Mouse (Mus musculus): Measurements from ENCODE around the gene Luc7l3.

The Luc7l3 gene

GRCm38 (mm10) chr11:94336551-94336950 is 14.8 kb upstream of the Luc7l3 start:
- DNase-seq: no peak

- DNase-seq: no peak
These were observed 12.7 kb upstream of the Luc7l3 start for GRCm38 (mm10) chr11:94334386-94334968.

- no peak for DNase-seq
These were observed 10.9 kb upstream of the Luc7l3 start for GRCm38 (mm10) chr11:94332726-94333125.

GRCm38 (mm10) chr11:94330211-94330610 is 8.4 kb upstream of the Luc7l3 start:
- DNase-seq: no peak

- DNase-seq: peak; percentile 59
These were observed 7.6 kb upstream of the Luc7l3 start for GRCm38 (mm10) chr11:94329270-94329891.

GRCm38 (mm10) chr11:94328644-94329025 is 6.8 kb upstream of the Luc7l3 start:
- no peak for DNase-seq

GRCm38 (mm10) chr11:94327693-94328643 is 6.2 kb upstream of the Luc7l3 start, which contains the start of gene Ankrd40:
TSS of gene Ankrd40 (plus strand) at chr11:94328001.
- DNase-seq: peak; percentile 97

GRCm38 (mm10) chr11:94326961-94327411 is 5.2 kb upstream of the Luc7l3 start:
- peak; percentile 64 for DNase-seq

GRCm38 (mm10) chr11:94324618-94325017 is 2.8 kb upstream of the Luc7l3 start:
- DNase-seq: no peak

- no peak for DNase-seq
These were observed 1.6 kb upstream of the Luc7l3 start for GRCm38 (mm10) chr11:94323271-94323925.

GRCm38 (mm10) chr11:94322636-94323035 is 848 bp upstream of the Luc7l3 start:
- no peak for DNase-seq

- no peak for DNase-seq
These were observed 538 bp downstream of the Luc7l3 start for GRCm38 (mm10) chr11:94320969-94321930.

- no peak for DNase-seq
These were observed 3.7 kb downstream of the Luc7l3 start for GRCm38 (mm10) chr11:94318056-94318455.

- no peak for DNase-seq
These were observed 4.3 kb downstream of the Luc7l3 start for GRCm38 (mm10) chr11:94317515-94317914.

GRCm38 (mm10) chr11:94317014-94317413 is 4.8 kb downstream of the Luc7l3 start:
- no peak for DNase-seq

- no peak for DNase-seq
These were observed 5.3 kb downstream of the Luc7l3 start for GRCm38 (mm10) chr11:94316528-94316927.

GRCm38 (mm10) chr11:94315308-94315707 is 6.5 kb downstream of the Luc7l3 start:
- no peak for DNase-seq

GRCm38 (mm10) chr11:94314098-94314652 is 7.6 kb downstream of the Luc7l3 start:
- no peak for DNase-seq

- DNase-seq: no peak
These were observed 9.1 kb downstream of the Luc7l3 start for GRCm38 (mm10) chr11:94312733-94313132.

GRCm38 (mm10) chr11:94294996-94295845 is 26.6 kb downstream of the Luc7l3 start:
- no peak for DNase-seq

Measured in cerebellum, adult 11 months (tissue).